Mouse (Mus musculus) urinary bladder, postnatal 14 days (tissue): ENCODE results near the gene Spa17.

Experiments
- DNase-seq: peaks from one replicate; pipeline ENCODE4 v3.0.0; 2021; ENCODE audit warnings: low spot score

The Spa17 gene

GRCm38 (mm10) chr9:37616770-37617169 lies 3.2 kb upstream of the Spa17 start:
- no peak for DNase-seq

GRCm38 (mm10) chr9:37615220-37615619 lies 1.7 kb upstream of the Spa17 start:
- DNase-seq, result no peak

- DNase-seq, result no peak
Measured at GRCm38 (mm10) chr9:37614316-37614715, 794 bp upstream of the Spa17 start.

- no peak for DNase-seq
Measured at GRCm38 (mm10) chr9:37613911-37614280, 374 bp upstream of the Spa17 start.

- DNase-seq, result no peak
Measured at GRCm38 (mm10) chr9:37609558-37609957, 4.0 kb downstream of the Spa17 start.

GRCm38 (mm10) chr9:37605089-37605488 lies 8.4 kb downstream of the Spa17 start:
- no peak for DNase-seq

GRCm38 (mm10) chr9:37600538-37601205 lies 12.8 kb downstream of the Spa17 start:
- DNase-seq, result no peak

GRCm38 (mm10) chr9:37598637-37599036 lies 14.9 kb downstream of the Spa17 start:
- no peak for DNase-seq

GRCm38 (mm10) chr9:37595570-37595969 lies 18.0 kb downstream of the Spa17 start:
- no peak for DNase-seq

GRCm38 (mm10) chr9:37593690-37594089 lies 19.8 kb downstream of the Spa17 start:
- DNase-seq, result no peak

GRCm38 (mm10) chr9:37592633-37593032 lies 20.9 kb downstream of the Spa17 start:
- no peak for DNase-seq

GRCm38 (mm10) chr9:37592025-37592424 lies 21.5 kb downstream of the Spa17 start:
- DNase-seq, result no peak

- no peak for DNase-seq
Measured at GRCm38 (mm10) chr9:37590381-37590780, 23.1 kb downstream of the Spa17 start.

- no peak for DNase-seq
Measured at GRCm38 (mm10) chr9:37586718-37587117, 26.8 kb downstream of the Spa17 start.

GRCm38 (mm10) chr9:37583594-37583993 lies 29.9 kb downstream of the Spa17 start:
- no peak for DNase-seq

GRCm38 (mm10) chr9:37576436-37576930 lies 37.0 kb downstream of the Spa17 start:
- DNase-seq, result no peak

GRCm38 (mm10) chr9:37572204-37572876 lies 41.2 kb downstream of the Spa17 start:
- no peak for DNase-seq

- DNase-seq, result no peak
Measured at GRCm38 (mm10) chr9:37569231-37569835, 44.2 kb downstream of the Spa17 start.

- no peak for DNase-seq
Measured at GRCm38 (mm10) chr9:37568605-37569214, 44.8 kb downstream of the Spa17 start.

- DNase-seq, result no peak
Measured at GRCm38 (mm10) chr9:37567892-37568604, 45.5 kb downstream of the Spa17 start.

GRCm38 (mm10) chr9:37567454-37567853 lies 46.1 kb downstream of the Spa17 start:
- DNase-seq, result no peak

- no peak for DNase-seq
Measured at GRCm38 (mm10) chr9:37567019-37567418, 46.5 kb downstream of the Spa17 start.
